Mouse (Mus musculus) spleen, embryonic (tissue): ENCODE results near the gene Peak1.

Experiments used
- CTCF ChIA-PET: fragments of 350-600 bp; sonication (Branson Sonifier 250); formaldehyde crosslinking; loops from one replicate; lab custom pipeline; 2022; lab: Charles Lee

The Peak1 gene

DNA sequence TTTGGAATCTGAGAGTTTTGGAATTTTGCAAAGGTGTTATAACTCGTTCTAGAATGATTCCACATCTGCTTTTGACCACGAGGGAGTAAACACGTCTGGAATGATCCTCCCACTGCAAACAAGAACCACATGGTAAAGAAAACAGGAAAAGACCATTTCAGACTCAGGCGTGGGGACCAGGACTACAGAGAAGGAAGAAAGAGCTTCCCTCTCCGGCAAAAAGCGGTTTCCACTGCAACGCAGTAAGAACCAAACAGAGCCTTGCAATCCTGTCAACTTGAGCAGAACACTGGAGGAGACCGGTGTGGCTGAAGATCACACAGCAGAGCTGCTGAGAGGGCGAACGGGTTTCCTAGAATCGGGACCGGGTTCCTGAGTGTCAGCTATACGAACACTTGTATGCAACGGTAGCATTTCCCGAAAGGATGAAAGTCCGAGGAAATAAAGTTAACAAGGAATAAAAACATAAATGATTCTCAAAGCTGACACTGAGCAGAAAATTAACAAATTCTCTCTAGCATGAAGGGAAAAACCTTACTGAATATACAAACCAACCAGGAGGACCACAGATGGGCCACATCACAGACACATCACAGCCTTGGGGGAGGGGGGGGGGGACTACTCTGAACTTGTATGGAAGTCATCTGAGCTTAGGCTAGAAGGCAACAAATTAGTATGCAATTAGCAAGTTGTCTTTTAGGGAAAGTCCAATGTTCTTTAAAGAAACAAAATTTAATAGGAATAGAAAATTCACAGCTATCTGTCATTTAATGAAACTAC is 93.1 kb downstream of the Peak1 start:
- CTCF ChIA-PET = no interaction called here

GRCm38 (mm10) chr9:56321291-56321690 is 96.6 kb downstream of the Peak1 start:
- CTCF ChIA-PET = interaction anchor here (0.6 kb wide), 2 partner anchors 10 to 92 kb away, joined by 3 to 4 read pairs; no protein-coding TSS in a partner anchor

GRCm38 (mm10) chr9:56314326-56314725 is 103.5 kb downstream of the Peak1 start:
- CTCF ChIA-PET = no interaction called here

- CTCF ChIA-PET = interaction anchor here (0.5 kb wide), 1 partner anchor 13 kb away, joined by 3 read pairs; no protein-coding TSS in a partner anchor
Measured at GRCm38 (mm10) chr9:56309079-56309478, 108.8 kb downstream of the Peak1 start.

DNA sequence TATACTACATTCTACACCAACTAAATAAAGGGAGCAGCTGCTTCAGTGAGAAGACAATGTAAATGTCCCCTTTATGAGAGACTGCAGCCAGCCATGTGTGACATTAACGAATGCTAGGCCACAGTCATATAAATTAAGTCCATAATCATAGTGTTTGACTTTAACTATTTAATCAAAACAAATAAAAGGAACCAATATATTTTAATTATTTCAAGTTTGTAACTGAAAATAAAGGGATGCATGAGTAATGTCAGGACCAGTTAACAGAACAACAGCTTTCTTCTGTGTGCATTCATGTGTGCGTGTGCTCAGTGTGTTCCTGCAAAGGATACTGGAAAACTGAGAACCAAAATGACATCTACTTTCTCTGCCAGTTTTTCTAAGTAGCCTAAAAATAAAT is 113.3 kb downstream of the Peak1 start:
- CTCF ChIA-PET = no interaction called here

GRCm38 (mm10) chr9:56302921-56303465 is 114.9 kb downstream of the Peak1 start:
- CTCF ChIA-PET = no interaction called here

GRCm38 (mm10) chr9:56290019-56290418 is 127.8 kb downstream of the Peak1 start:
- CTCF ChIA-PET = no interaction called here

DNA sequence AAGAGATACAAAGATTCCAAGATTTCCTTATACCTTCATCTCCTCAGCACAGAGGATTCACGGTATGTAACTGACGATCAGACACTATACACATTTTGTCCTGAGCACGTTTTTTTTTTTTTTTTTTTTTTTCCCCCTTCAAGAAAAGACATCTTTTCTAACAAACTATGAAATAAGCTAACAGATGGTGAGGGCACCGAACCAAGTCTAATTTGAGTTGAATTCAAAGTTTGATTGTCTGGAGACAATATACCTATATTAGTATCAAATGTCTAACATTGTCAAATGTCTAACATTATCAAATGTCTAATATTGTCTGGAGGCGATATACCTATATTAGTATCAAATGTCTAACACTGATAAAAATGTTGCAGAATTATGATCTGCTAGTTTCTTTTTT is 135.4 kb downstream of the Peak1 start:
- CTCF ChIA-PET = interaction anchor here (0.6 kb wide), 1 partner anchor 292 kb away, joined by 9 read pairs; no protein-coding TSS in a partner anchor

GRCm38 (mm10) chr9:56273576-56273975 is 144.3 kb downstream of the Peak1 start:
- CTCF ChIA-PET = interaction anchor here (0.6 kb wide), 1 partner anchor 161 kb away, joined by 3 read pairs; no protein-coding TSS in a partner anchor

DNA sequence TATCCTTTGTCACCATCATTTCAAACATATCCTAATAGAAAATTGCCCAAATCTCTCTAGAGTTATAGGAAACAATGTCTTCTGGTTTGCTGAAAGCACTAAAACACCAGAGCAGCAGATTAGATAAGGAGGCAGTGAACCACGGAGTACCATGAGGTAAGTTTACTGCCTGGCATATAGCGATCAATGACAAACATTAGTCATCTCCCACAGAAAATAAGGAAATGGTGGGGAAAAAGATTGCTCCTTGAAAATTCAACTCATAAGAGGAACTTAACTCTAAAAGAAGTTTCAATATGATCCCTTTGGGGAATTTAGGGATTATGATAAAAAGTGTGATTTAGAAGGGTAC is 145.6 kb downstream of the Peak1 start:
- CTCF ChIA-PET = no interaction called here

DNA sequence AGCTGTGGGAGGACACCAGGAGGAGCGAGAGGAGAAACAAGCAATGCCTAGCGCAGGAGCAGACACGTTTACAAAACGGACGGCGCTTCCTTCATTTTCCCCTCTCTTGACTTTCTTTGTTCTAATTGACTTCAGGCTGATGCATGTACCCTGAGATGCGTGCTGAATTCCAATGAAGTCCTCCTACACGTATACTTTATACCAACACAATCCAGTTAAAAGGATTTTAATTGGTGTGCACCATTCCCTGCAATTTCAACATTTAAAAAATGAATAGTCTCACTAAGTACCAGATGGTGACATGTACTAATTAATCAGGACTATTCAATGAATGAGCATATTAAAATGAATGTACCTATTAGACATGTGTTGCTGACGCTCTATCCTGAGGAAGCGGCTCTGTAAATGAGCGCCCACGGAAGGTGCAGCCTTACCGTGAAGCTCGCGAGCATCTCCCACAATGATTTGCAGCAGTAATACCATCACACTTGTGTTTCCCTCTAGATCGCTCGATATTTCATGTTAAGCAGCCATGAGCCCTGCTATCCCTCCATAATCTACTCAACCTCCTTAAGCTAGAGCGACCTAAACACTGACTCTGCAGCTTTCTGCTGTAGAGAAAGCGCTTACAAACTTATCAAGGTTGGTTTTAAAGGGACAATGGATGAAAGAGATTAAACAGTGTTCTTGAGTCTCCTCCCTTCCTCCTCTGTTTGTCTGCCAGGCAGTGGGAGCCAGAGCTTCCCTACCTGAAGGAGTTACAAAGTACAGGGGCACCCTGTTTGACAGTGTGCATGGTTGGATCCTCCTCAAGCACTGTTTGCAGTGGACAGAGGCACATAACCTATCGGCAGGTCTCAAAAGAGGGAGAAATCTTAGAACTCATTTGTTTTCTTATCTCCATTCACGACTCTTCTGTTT is 146.3 kb downstream of the Peak1 start:
- CTCF ChIA-PET = no interaction called here

DNA sequence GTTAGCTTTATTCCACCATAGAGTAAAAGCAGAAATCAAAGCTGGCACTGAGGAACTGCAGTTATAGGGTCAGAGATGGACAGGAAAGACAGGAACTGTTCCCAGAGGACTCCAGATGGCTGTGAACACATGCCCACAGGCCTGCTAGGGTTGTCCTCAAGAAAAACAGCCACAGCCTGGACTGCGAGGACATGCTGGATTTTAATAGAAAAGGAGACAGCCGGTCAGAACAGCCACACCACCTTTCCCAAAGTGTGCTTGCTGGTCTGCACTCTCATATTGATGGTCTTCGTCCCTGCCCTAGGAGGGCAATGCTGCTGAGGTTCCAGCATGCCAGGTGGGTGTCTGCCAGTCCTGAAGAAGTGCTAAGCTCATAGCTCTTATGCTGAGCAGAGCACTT is 148.8 kb downstream of the Peak1 start:
- CTCF ChIA-PET = no interaction called here

- CTCF ChIA-PET = interaction anchor here (0.6 kb wide), 1 partner anchor 174 kb away, joined by 3 read pairs; no protein-coding TSS in a partner anchor
Measured at GRCm38 (mm10) chr9:56266200-56266815, 151.6 kb downstream of the Peak1 start.

GRCm38 (mm10) chr9:56265460-56266199 is 152.2 kb downstream of the Peak1 start:
- CTCF ChIA-PET = interaction anchor here (0.6 kb wide), 1 partner anchor 199 kb away, joined by 3 read pairs; no protein-coding TSS in a partner anchor

GRCm38 (mm10) chr9:56265022-56265360 is 152.9 kb downstream of the Peak1 start:
- CTCF ChIA-PET = interaction anchor here (0.6 kb wide), 1 partner anchor 199 kb away, joined by 3 read pairs; no protein-coding TSS in a partner anchor

- CTCF ChIA-PET = no interaction called here
Measured at GRCm38 (mm10) chr9:56264308-56265021, 153.4 kb downstream of the Peak1 start.

DNA sequence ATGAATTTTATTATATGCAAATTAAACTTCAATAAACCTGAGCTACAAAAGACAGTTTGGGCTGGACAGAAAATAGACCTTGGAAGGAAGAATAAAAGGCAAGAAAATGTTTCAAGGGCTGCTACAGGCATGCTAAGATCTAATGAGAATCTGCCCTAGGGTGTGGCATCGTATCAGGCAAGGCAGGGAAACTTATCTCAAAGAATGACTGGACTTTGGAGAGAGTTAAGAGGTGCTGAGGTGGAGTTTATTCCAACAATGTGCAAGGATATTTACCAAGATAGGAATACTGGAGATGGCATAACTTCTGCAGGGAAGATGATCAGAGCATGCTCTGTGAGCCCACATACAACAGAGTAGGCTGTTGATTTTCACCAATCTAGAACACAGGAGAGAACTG is 154.8 kb downstream of the Peak1 start:
- CTCF ChIA-PET = no interaction called here

DNA sequence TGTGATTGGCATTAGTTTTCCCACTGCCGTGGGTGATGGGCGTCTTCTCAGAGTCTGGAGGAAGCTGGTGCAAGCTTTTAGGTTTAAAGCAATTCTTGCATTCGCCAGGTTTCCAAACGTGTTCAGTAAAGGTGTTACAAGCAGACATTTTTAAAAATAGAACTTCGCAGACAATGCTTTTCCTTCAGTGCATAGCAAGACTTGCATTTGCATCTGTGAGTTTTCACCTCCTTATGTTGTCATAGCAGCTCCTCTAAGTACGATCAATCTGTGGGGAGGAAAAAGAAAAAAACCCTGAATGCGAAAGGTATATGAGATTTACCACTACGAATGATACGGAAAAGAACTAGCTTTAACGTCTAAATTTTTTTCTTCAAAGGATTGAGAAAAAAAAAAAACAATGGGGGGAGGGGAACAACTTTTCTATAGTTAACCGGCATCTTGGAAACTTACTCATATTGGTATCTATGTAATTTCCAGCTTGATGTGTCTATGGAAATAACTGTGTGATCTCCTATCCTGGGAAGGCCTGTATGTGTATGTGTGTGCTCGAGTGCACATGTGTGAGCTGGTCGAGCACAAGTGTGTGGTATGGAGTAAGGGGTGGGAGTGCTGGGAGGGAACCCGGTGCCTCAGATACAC is 157.3 kb downstream of the Peak1 start:
- CTCF ChIA-PET = interaction anchor here (0.6 kb wide), 1 partner anchor 25 kb away, joined by 5 read pairs; no protein-coding TSS in a partner anchor

DNA sequence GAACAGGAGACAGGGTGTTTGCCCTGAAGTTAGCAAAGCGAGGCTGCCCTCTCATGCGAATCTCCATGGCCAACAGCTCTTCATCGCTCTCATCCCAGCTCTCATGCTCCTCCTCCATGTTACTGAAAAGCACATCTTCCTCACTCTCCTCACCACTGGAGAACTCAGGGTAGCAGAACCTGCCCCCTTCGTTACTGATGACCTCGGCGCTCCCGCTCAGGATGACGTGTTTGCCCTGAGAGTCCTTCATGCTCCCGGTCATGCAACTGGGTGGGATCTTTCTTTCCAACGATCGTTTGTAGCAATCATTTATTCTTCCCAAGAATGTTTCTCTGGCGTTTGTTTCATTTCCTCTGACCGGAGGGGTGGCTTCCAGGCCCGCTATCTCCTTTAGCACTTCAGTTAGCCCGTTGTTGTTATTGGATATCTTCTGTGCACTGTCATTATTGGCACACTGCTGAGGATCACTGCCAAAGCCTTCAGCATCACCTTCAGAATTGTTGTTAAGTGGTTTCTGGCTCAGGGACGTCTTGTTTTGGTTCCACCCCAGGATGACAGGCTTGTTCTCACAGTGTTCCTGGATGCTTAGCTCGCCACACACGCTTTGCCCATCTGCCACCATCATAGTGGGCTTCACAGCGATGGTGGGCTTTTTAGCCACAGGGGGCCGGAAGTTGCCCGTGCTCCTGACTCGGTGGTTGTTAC is 157.9 kb downstream of the Peak1 start:
- CTCF ChIA-PET = no interaction called here
